Comparison of ENCODE assay signal across 12 mouse cellular contexts in the genomic region with DNA sequence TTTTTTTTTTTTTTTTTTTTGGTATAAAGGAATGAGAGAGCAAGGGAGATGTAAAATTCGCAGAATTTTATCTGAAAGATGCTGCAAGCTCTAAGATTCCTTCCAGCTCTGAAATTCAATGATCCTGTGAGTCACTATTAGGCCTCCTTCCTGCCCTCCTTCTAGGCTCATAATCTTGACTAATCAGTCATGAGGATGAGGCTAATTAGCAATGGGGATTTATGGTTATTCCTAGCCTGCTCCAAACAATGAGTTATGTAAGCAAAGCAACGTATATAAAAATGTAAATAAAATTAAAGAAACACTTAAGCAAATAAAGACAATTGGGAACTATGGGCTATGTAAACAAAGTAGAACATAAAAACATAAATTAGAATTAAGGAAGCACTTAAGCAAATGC.
A peak's percentile ranks its signal among the peaks of the same experiment; 100 is the strongest.
DNase-seq lines count a peak whose midpoint lies in the region.
"Had no signal": no experiment of that assay in that cellular context is flagged by ENCODE, and none has a peak within 500 bp of the region (broad histone marks: within the 10 kb centered on the region; RNA-seq: fewer than 3 reads in every experiment).

No protein-coding gene starts in this region.

- DNase-seq in retina, adult 2 months (ENCODE audit: low read depth, low spot score): peak; percentile 58
- no peak for DNase-seq in retina, embryonic 14.5 days (ENCODE audit: low spot score)
- peak; percentile 25 for DNase-seq in MN1 (ENCODE audit: low spot score)
- no peak for DNase-seq in embryo, embryonic 9.5 days (ENCODE audit: extremely low spot score)
- DNase-seq in urinary bladder, postnatal 14 days (ENCODE audit: low spot score): no peak
- DNase-seq: adrenal gland, adult 8-10 months; adrenal gland, postnatal 14 days; adrenal gland, postnatal 36 days; cerebellum, adult 11-12 months; cerebellum, adult 2 months; cerebellum, postnatal 10 days; cerebellum, postnatal 25 days had no signal

Comparison
In these comparisons a context has a peak if more than half of its experiments do, and no peak if none do; other contexts are left out.
1. DNase-seq: peak in retina, adult 2 months (single experiment) and MN1 (single experiment); none in retina, embryonic 14.5 days (single experiment), embryo, embryonic 9.5 days (single experiment) and urinary bladder, postnatal 14 days (single experiment).